ENCODE assay signal across 14 mouse cellular contexts in the genomic region with DNA sequence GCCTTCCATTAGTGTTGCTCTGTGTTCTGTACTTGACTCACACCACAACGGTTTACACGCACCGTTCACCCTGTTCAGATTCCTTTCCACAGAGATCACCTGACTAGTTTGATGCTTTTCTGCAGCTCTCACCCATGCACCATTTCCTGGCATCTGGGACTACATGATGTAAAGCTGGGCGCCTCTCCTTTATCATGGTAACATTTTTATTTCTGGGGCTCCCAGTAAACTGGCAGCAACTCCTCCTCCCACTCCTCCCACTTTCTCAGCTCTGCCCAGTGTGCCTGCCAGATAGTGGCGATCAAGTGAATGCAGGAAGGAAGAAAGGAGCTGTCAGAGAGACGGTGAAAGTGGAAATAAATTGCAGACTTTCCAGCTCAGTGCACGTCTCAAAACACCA. TPM values are rescaled to one million over a fixed set of nuclear protein-coding genes. Genes with fewer than 3 reads are reported as not detected.
DNase-seq lines count a peak whose midpoint lies in the region; ATAC-seq lines count a peak whose summit lies in the region.
"Had no signal": no experiment of that assay in that cellular context is flagged by ENCODE, and none has a peak within 500 bp of the region (broad histone marks: within the 10 kb centered on the region; RNA-seq: fewer than 3 reads in every experiment).

No protein-coding gene starts in this region.

- no peak overlapping the region for H3K9ac ChIP-seq in kidney, embryonic 14.5 days (ENCODE audit: low read depth, low read length)

- ATAC-seq in kidney, embryonic 14.5 days (ENCODE audit: low FRiP score, low TSS enrichment), result peak; percentile 92

- no peaks in the 10 kb centered on the region for H3K36me3 ChIP-seq in kidney, embryonic 14.5 days (ENCODE audit: control insufficient read depth, insufficient read depth, low read length)
- H3K36me3 ChIP-seq: hindbrain, embryonic 10.5 days had no signal

- no peaks in the 10 kb centered on the region for H3K27me3 ChIP-seq in kidney, embryonic 14.5 days (ENCODE audit: control insufficient read depth, insufficient read depth, low read length)

- H3K27ac ChIP-seq in kidney, embryonic 14.5 days (ENCODE audit: low read depth, low read length), result no peak overlapping the region
- H3K27ac ChIP-seq: hindbrain, embryonic 10.5 days; macrophage had no signal

- peak; percentile 40 to 77 for DNase-seq in frontal cortex, adult 2 months (ENCODE audit: extremely low spot score in 1 of 2, low spot score in 1 of 2)
- no peak for DNase-seq in frontal cortex, postnatal 14 days (ENCODE audit: low spot score in 2 of 2)
- DNase-seq in kidney, adult 9 months, result no peak
- peak; percentile 75 for DNase-seq in right cerebral cortex, adult 18-20 months
- DNase-seq in right cerebral cortex, postnatal 14 days, result no peak
- peak; percentile 65 for DNase-seq in telencephalon, adult 2 months (ENCODE audit: low read depth, low spot score)
- no peak for DNase-seq in cerebellum, postnatal 4 days (ENCODE audit: low spot score in 2 of 2)
- DNase-seq: adrenal gland, adult 8-10 months; B cell, adult 2 months; spleen, adult 18-20 months; thymus, adult 18-20 months had no signal

- 33% methylated on average over 7 of the region's 7 CpGs for WGBS in kidney, embryonic 14.5 days

- H3K4me2 ChIP-seq in kidney, embryonic 14.5 days (replicated peaks; ENCODE audit: low read depth, low read length), result no peak overlapping the region

- H3K4me1 ChIP-seq in kidney, embryonic 14.5 days (ENCODE audit: control insufficient read depth, insufficient read depth, low read length), result no peaks in the 10 kb centered on the region
- H3K4me1 ChIP-seq: hindbrain, embryonic 10.5 days had no signal

- no peaks in the 10 kb centered on the region for H3K9me3 ChIP-seq in kidney, embryonic 14.5 days (ENCODE audit: control insufficient read depth, low read length)
- H3K9me3 ChIP-seq: hindbrain, embryonic 10.5 days had no signal

- H3K4me3 ChIP-seq in kidney, embryonic 14.5 days (ENCODE audit: low read length), result no peak overlapping the region
- H3K4me3 ChIP-seq: hindbrain, embryonic 10.5 days had no signal

RNA-seq across cellular contexts. Expression of a gene that starts 45.7 kb away (rescaled TPM):
- 4.4 and 4.9 TPM in 2 replicates for polyA plus RNA-seq in frontal cortex, adult 2 months (2012; rRNA removed)
- polyA plus RNA-seq in kidney, embryonic 14.5 days (2014; fragmentation: Nextera tagmentation; extraction: Ambion mirVana), result 17.3 and 26.7 TPM in 2 replicates
- polyA plus RNA-seq: macrophage had no signal

Comparison
In these comparisons a context has a peak if more than half of its experiments do, and no peak if none do; other contexts are left out.
1. DNase-seq: peak in frontal cortex, adult 2 months (2 of 2), right cerebral cortex, adult 18-20 months (single experiment) and telencephalon, adult 2 months (single experiment); none in frontal cortex, postnatal 14 days (0 of 2), kidney, adult 9 months (single experiment), right cerebral cortex, postnatal 14 days (single experiment) and cerebellum, postnatal 4 days (0 of 2).